Mouse (Mus musculus) spleen, adult 2 months (tissue): Measurements from ENCODE around the gene Mdh1.

Source experiments
- CTCF ChIP-seq: fragments of 200-500 bp; IDR thresholded peaks from 2 replicates; pipeline ENCODE4 v1.5.1; 2011; ENCODE audit warnings: mild to moderate bottlenecking, inconsistent platforms; ENCODE audit not compliant: insufficient read depth, insufficient read length, insufficient replicate concordance; ENCODE audit errors: extremely low read depth
- POLR2A ChIP-seq: fragments of 200-500 bp; IDR thresholded peaks from 2 replicates; pipeline ENCODE4 v1.6.1; 2011; ENCODE audit warnings: low read depth, low read length, inconsistent platforms

DNA sequence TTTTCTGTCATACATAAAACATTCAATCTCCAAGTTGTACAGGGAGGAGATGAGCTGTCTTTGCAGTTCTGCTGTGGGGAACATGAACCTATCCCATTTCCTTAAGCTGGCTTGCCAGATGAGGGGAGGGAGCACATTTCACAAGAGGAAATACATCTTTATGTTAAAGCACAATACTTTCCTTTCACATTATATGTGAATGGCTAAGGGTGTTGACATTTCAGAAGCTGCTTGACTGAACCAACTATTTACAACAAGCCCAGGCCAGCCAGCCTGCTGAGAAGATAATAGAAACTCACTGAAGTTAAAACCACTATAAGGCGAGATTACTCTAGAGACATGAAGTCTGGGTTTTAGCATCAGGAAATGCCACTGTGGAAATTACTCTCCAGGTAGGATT, 11.1 kb upstream of the Mdh1 start:
- TF ChIP-seq POLR2A (no peak), CTCF (no peak)
